Comparison of ENCODE assay signal across 11 mouse cellular contexts in genomic region chr19:45307299-45308275, GRCm38 (mm10). TPM values are rescaled to one million over a fixed set of nuclear protein-coding genes. Genes with fewer than 3 reads are reported as not detected.
DNase-seq lines count a peak whose midpoint lies in the region; TF ChIP-seq lines count a peak whose summit lies in the region.
"Had no signal": no experiment of that assay in that cellular context is flagged by ENCODE, and none has a peak within 500 bp of the region (broad histone marks: within the 10 kb centered on the region; RNA-seq: fewer than 3 reads in every experiment).

No protein-coding gene starts in this region.

- no peaks in the 10 kb centered on the region for H3K36me3 ChIP-seq in CH12.LX (replicated peaks in 1 of 2; ENCODE audit: control insufficient read depth in 1 of 2, insufficient read depth in 1 of 2, low read length in 1 of 2)
- H3K36me3 ChIP-seq: embryonic facial prominence, embryonic 13.5 days; G1E had no signal

- peaks cover 26% of the 10 kb centered on the region for H3K27me3 ChIP-seq in CH12.LX (replicated peaks)

- TF ChIP-seq EP300 in CH12.LX (IDR thresholded peaks at IDR 0.05; ENCODE audit: low read length), result peak; percentile 79

- TF ChIP-seq POLR2A in CH12.LX (IDR thresholded peaks at IDR 0.05; ENCODE audit: low read depth, low read length), result peak; percentile 64

- no peaks in the 10 kb centered on the region for H3K79me2 ChIP-seq in CH12.LX (replicated peaks; ENCODE audit: control insufficient read depth, extremely low read depth, insufficient read depth, poor library complexity, severe bottlenecking)

- H3K4me3 ChIP-seq in CH12.LX (replicated peaks in 1 of 3; ENCODE audit: low read depth in 2 of 3, low read length in 2 of 3, poor library complexity in 1 of 3), result peak overlapping the region in 1 of 3 experiments; percentile 22
- H3K4me3 ChIP-seq: embryonic facial prominence, embryonic 13.5 days had no signal

- peak overlapping the region; percentile 72 for H3K4me2 ChIP-seq in CH12.LX (ENCODE audit: insufficient read depth, low read depth, poor library complexity, severe bottlenecking)
- H3K4me2 ChIP-seq: embryonic facial prominence, embryonic 13.5 days had no signal

- peak overlapping the region; percentile 80 for H3K27ac ChIP-seq in CH12.LX (ENCODE audit: insufficient read depth, low read depth)
- H3K27ac ChIP-seq: embryonic facial prominence, embryonic 13.5 days had no signal

- DNase-seq in gastrocnemius, adult 18-20 months (ENCODE audit: low spot score), result peak; percentile 88
- no peak for DNase-seq in gastrocnemius, postnatal 4 days (ENCODE audit: low spot score in 2 of 2)
- DNase-seq in CH12.LX (ENCODE audit: extremely low read depth), result peak; percentile 86
- DNase-seq in gastrocnemius, postnatal 25 days, result peak; percentile 85
- DNase-seq in retina, postnatal 1 day, result peak; percentile 61
- no peak for DNase-seq in urinary bladder, postnatal 25 days (ENCODE audit: low spot score)
- no peak for DNase-seq in layer of hippocampus, postnatal 36 days
- DNase-seq in left cerebral cortex, postnatal 36 days (ENCODE audit: low spot score in 2 of 2), result no peak
- DNase-seq: right cerebral cortex, postnatal 4 days had no signal

- H3K4me1 ChIP-seq in CH12.LX (ENCODE audit: control insufficient read depth in 1 of 2, insufficient read depth in 2 of 2), result peaks cover 15 to 48% of the 10 kb centered on the region in 2 experiments

- TF ChIP-seq CTCF in CH12.LX (conservative IDR thresholded peaks at IDR 0.05 in 1 of 2, IDR thresholded peaks at IDR 0.05 in 1 of 2; ENCODE audit: low read depth in 2 of 2, low read length in 2 of 2), result peak; percentile 45 to 70; a peak in 3 of 4 replicates

- peak; percentile 32 for TF ChIP-seq RAD21 in CH12.LX (IDR thresholded peaks at IDR 0.05; ENCODE audit: low read depth, low read length)

- intact Hi-C loops in left cerebral cortex, postnatal 36 days (cut with DNase I), result loop anchor here (10.0 kb wide), 2 partner anchors 57 to 237 kb away; partner anchors contain the start of gene Btrc

- in situ Hi-C loops in CH12.LX (cut with MboI; ENCODE audit: low pct_ligation_motif_present, low pct_unique_long_range_greater_than_20kb, low sequenced_read_pairs), result loop anchor here (5.0 kb wide), 2 partner anchors 90 to 240 kb away; no protein-coding TSS in a partner anchor

- dilution Hi-C loops in CH12.LX (cut with MboI; ENCODE audit: extremely low pct_ligation_motif_present, extremely low pct_unique_long_range_greater_than_20kb, low sequenced_read_pairs), result no loop called here

- peak overlapping the region; percentile 37 for H3K9ac ChIP-seq in CH12.LX (ENCODE audit: insufficient read depth, low read depth)
- H3K9ac ChIP-seq: embryonic facial prominence, embryonic 13.5 days had no signal

- no peaks in the 10 kb centered on the region for H3K9me3 ChIP-seq in CH12.LX (replicated peaks; ENCODE audit: low read length)
- H3K9me3 ChIP-seq: embryonic facial prominence, embryonic 13.5 days; G1E had no signal

TF ChIP-seq in CH12.LX, 34 proteins besides CTCF, POLR2A, EP300 and RAD21:
- peak; percentile 94 for TF ChIP-seq CHD1 (IDR thresholded peaks at IDR 0.05; ENCODE audit: low read depth, low read length)
- no peak for TF ChIP-seq MAFK (IDR thresholded peaks at IDR 0.05; ENCODE audit: insufficient replicate concordance, low read length)
- peak; percentile 82 for TF ChIP-seq NELFE (IDR thresholded peaks at IDR 0.05; ENCODE audit: low read depth, low read length)
- TF ChIP-seq HCFC1 (IDR thresholded peaks at IDR 0.05; ENCODE audit: low read depth, low read length), result peak; percentile 51
- no peak for TF ChIP-seq NRF1 (IDR thresholded peaks at IDR 0.05; ENCODE audit: low read depth, low read length)
- TF ChIP-seq UBTF (IDR thresholded peaks at IDR 0.05; ENCODE audit: low read depth, low read length), result peak; percentile 81
- TF ChIP-seq SMC3 (IDR thresholded peaks at IDR 0.05; ENCODE audit: low read depth, low read length), result peak; percentile 28; the same call in 1 of the 2 replicates
- TF ChIP-seq USF2 (conservative IDR thresholded peaks at IDR 0.05; ENCODE audit: low read depth, low read length), result no peak
- TF ChIP-seq JUND (conservative IDR thresholded peaks at IDR 0.05; ENCODE audit: low read depth, low read length), result no peak
- 0 out of 2 replicates have a peak, but pooled peaks have one; percentile 58 for TF ChIP-seq RCOR1 (conservative IDR thresholded peaks at IDR 0.05; ENCODE audit: low read depth, low read length)
- TF ChIP-seq ZKSCAN1 (IDR thresholded peaks at IDR 0.05; ENCODE audit: borderline replicate concordance, low read depth, low read length), result no peak
- TF ChIP-seq MYC (IDR thresholded peaks at IDR 0.05; ENCODE audit: low read depth, low read length), result peak; percentile 77
- TF ChIP-seq CHD2 (IDR thresholded peaks at IDR 0.05; ENCODE audit: low read length), result peak; percentile 46; the same call in 1 of the 2 replicates
- TF ChIP-seq MAZ (IDR thresholded peaks at IDR 0.05; ENCODE audit: low read depth, low read length), result 0 out of 2 replicates have a peak, but pooled peaks have one; percentile 25
- TF ChIP-seq ZMIZ1 (IDR thresholded peaks at IDR 0.05; ENCODE audit: low read depth, low read length), result peak; percentile 84
- TF ChIP-seq E2F4 (IDR thresholded peaks at IDR 0.05; ENCODE audit: insufficient replicate concordance, low read depth, low read length), result no peak; the same call in 1 of the 2 replicates
- no peak for TF ChIP-seq GABPA (IDR thresholded peaks at IDR 0.05; ENCODE audit: insufficient replicate concordance, low read depth, low read length)
- TF ChIP-seq ELF1 (IDR thresholded peaks at IDR 0.05; ENCODE audit: low read depth, low read length), result peak; percentile 75
- peak; percentile 45 for TF ChIP-seq MEF2A (IDR thresholded peaks at IDR 0.05; ENCODE audit: borderline replicate concordance, low read depth, low read length)
- peak; percentile 45; the same call in 1 of the 2 replicates for TF ChIP-seq POLR2AphosphoS2 (IDR thresholded peaks at IDR 0.05; ENCODE audit: low read depth, low read length)
- TF ChIP-seq MXI1 (IDR thresholded peaks at IDR 0.05; ENCODE audit: low read depth, low read length), result peak; percentile 67
- TF ChIP-seq ZNF384 (IDR thresholded peaks at IDR 0.05; ENCODE audit: low read depth, low read length), result no peak
- TF ChIP-seq TCF12 (IDR thresholded peaks at IDR 0.05; ENCODE audit: low read depth, low read length), result peak; percentile 72; the same call in 1 of the 2 replicates
- TF ChIP-seq BHLHE40 (IDR thresholded peaks at IDR 0.05; ENCODE audit: low read depth, low read length), result peak; percentile 61; the same call in 1 of the 2 replicates
- peak; percentile 89 for TF ChIP-seq IRF4 (IDR thresholded peaks at IDR 0.05; ENCODE audit: low read depth, low read length)
- TF ChIP-seq TBP (conservative IDR thresholded peaks at IDR 0.05; ENCODE audit: low read depth, low read length), result peak; percentile 92
- TF ChIP-seq ZC3H11A (IDR thresholded peaks at IDR 0.05; ENCODE audit: low read depth, low read length), result no peak
- TF ChIP-seq MAX (IDR thresholded peaks at IDR 0.05; ENCODE audit: low read length), result peak; percentile 74
- peak; percentile 28; the same call in 1 of the 2 replicates for TF ChIP-seq ETS1 (conservative IDR thresholded peaks at IDR 0.05; ENCODE audit: low read depth, low read length)

RNA-seq across cellular contexts. Expression of gene Btrc, which starts 55.9 kb away (rescaled TPM):
- total RNA-seq in gastrocnemius, adult 18-20 months (2021), result 10 to 100 TPM; 23.8 to 28.3 TPM
- total RNA-seq in gastrocnemius, postnatal 4 days (2021), result 10 to 100 TPM; 39.6 to 43.8 TPM
- total RNA-seq in CH12.LX (2012; rRNA removed), result 13.5 and 14.0 TPM in 2 replicates
- 11.0 and 11.8 TPM in 2 replicates for total RNA-seq in CH12.LX (2014; rRNA removed)
- 20.7 and 21.2 TPM in 2 replicates for polyA plus RNA-seq in CH12.LX (2012; ENCODE audit: insufficient read length, low read depth)
- 10 to 100 TPM; 18.8 to 23.0 TPM for total RNA-seq in gastrocnemius, postnatal 25 days (2021)
- 10 to 100 TPM; 90.8 to 98.2 TPM for total RNA-seq in layer of hippocampus, postnatal 36 days (2021)
- 100 to 1,000 TPM; 102 to 103 TPM for total RNA-seq in left cerebral cortex, postnatal 36 days (2021)

Comparison
In these comparisons a context has a peak if more than half of its experiments do, and no peak if none do; other contexts are left out.
1. DNase-seq: peak in gastrocnemius, adult 18-20 months (single experiment), CH12.LX (single experiment), gastrocnemius, postnatal 25 days (single experiment) and retina, postnatal 1 day (single experiment); none in gastrocnemius, postnatal 4 days (0 of 2), urinary bladder, postnatal 25 days (single experiment), layer of hippocampus, postnatal 36 days (0 of 2) and left cerebral cortex, postnatal 36 days (0 of 2).